Mouse (Mus musculus) cerebellum, postnatal 14 days (tissue): Measurements from ENCODE around the gene Zfp969.
"Not testable (repeated sequence)": the region's sequence is repeated elsewhere in the genome, so short reads cannot be mapped to it uniquely, and the experiment has no call there.

Source experiments
- DNase-seq, 2 experiments: peaks; one replicate each; pipeline ENCODE4 v3.0.0; 2021; ENCODE audit warnings: mixed read lengths in 2 of 2

Gene Zfp969

DNA sequence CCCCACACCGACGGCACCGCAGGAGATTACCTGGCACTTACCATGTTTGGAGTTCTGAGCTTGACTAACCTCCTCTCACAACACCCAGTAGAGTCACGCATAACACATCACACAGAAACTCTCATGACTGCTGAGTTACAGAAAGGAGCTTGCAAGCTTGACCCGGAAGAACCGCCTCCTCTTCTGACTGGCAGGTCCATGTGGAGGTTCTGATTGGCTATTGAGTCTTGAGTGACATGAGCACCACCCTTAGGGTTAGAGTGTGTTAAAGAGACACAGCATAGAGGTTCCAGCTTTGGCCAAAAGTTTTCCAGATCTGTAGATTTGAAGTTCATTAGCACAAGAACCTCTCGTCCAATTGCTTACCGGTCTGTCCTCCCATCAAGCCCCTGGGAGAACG is at the start of gene Zfp969:
TSS of gene Zfp969 (minus strand) at position 101 of the 400 bp plus-strand sequence.
- DNase-seq, result not testable (repeated sequence)

DNA sequence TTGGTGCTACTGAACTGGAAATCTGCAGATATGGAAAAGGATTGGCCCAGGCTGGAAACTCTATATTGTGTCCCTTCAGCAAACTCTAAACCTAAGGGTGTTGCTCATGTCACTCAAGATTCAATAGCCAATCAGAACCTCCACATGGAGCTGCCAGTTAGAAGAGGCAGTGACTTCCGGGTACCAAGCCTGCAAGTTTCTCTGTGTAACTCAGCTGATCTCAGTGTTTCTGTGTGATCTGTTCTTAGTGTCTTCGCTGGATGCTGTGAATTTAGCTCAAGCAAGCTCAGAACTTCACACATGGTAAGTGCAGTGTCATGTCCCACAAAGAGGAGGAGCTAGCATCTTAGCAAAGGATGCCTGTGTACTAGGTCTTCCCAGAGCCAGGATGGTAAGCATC is 37.8 kb upstream of the Zfp969 start, which contains the start of gene Gm2007:
TSS of gene Gm2007 (plus strand) at position 301 of the 400 bp plus-strand sequence.
- DNase-seq, result not testable (repeated sequence)

DNA sequence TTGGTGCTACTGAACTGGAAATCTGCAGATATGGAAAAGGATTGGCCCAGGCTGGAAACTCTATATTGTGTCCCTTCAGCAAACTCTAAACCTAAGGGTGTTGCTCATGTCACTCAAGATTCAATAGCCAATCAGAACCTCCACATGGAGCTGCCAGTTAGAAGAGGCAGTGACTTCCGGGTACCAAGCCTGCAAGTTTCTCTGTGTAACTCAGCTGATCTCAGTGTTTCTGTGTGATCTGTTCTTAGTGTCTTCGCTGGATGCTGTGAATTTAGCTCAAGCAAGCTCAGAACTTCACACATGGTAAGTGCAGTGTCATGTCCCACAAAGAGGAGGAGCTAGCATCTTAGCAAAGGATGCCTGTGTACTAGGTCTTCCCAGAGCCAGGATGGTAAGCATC is 59.8 kb downstream of the Zfp969 start, which contains the start of gene Gm11007:
TSS of gene Gm11007 (plus strand) at position 301 of the 400 bp plus-strand sequence.
- DNase-seq, result not testable (repeated sequence)
